Mouse (Mus musculus) embryonic facial prominence, embryonic 14.5 days (tissue): ENCODE measurements around the gene Emx2. TPM values are rescaled to one million over a fixed set of nuclear protein-coding genes. Genes with fewer than 3 reads are reported as not detected.

Experiments
- ATAC-seq: fragments of 200-750 bp; cut with Nextera tagmentation; 2 replicates; pipeline ENCODE4 v1.8.0; 2017; ENCODE audit warnings: low read depth, moderate number of reproducible peaks, moderate TSS enrichment
- DNase-seq: peaks from one replicate; pipeline ENCODE4 v3.0.0-alpha.2; 2015; ENCODE audit warnings: low spot score
- H3K27ac ChIP-seq: fragments of 300-500 bp; sonication (generic); replicated peaks from 2 replicates; pipeline ENCODE4 v1.5.1; 2014; ENCODE audit warnings: low read depth, mild to moderate bottlenecking, low read length, moderate library complexity
- H3K27me3 ChIP-seq: fragments of 300-500 bp; sonication (generic); replicated peaks from 2 replicates; pipeline ENCODE4 v1.6.1; 2014; ENCODE audit warnings: low read length; ENCODE audit not compliant: control insufficient read depth, insufficient read depth
- H3K36me3 ChIP-seq: fragments of 300-500 bp; sonication (generic); 2 replicates; pipeline ENCODE4 v1.6.1; 2014; ENCODE audit warnings: low read length, mixed read lengths; ENCODE audit not compliant: control insufficient read depth, insufficient read depth
- H3K4me1 ChIP-seq: fragments of 300-500 bp; sonication (generic); 2 replicates; pipeline ENCODE4 v1.6.1; 2014; ENCODE audit warnings: antibody characterized with exemption, low read length; ENCODE audit not compliant: control insufficient read depth, insufficient read depth
- H3K4me2 ChIP-seq: fragments of 300-500 bp; sonication (generic); 2 replicates; pipeline ENCODE4 v1.6.1; 2014; ENCODE audit warnings: low read depth, mild to moderate bottlenecking, low read length, moderate library complexity, mixed read lengths
- H3K4me3 ChIP-seq: fragments of 300-500 bp; sonication (generic); 2 replicates; pipeline ENCODE4 v1.5.1; 2014; ENCODE audit warnings: low read depth, mild to moderate bottlenecking, low read length
- H3K9ac ChIP-seq: fragments of 300-500 bp; sonication (generic); 2 replicates; pipeline ENCODE4 v1.6.1; 2014; ENCODE audit warnings: low read depth, mild to moderate bottlenecking, low read length, moderate library complexity, mixed read lengths
- H3K9me3 ChIP-seq: fragments of 300-500 bp; sonication (generic); 2 replicates; pipeline ENCODE4 v1.6.1; 2016; ENCODE audit warnings: low read length; ENCODE audit not compliant: control insufficient read depth
- WGBS: fragments of 180-500 bp; shearing (Covaris S2); extraction: QIAGEN DNeasy Blood & Tissue Kit; methylation state at CpG from one replicate; pipeline ENCODE4 v1.1.7; 2014; 5-methylcytosine and 5-hydroxymethylcytosine counted together
- polyA plus RNA-seq: library from polyadenylated mRNA; unstranded; fragments of >200 nt; fragmentation: Nextera tagmentation; extraction: Ambion mirVana; gene quantifications from 2 replicates; pipeline ENCODE4 v1.2.1, GENCODE M21; 2014

Gene Emx2
- polyA plus RNA-seq, 1 experiment from 2014 or later = 6.9 TPM

DNA sequence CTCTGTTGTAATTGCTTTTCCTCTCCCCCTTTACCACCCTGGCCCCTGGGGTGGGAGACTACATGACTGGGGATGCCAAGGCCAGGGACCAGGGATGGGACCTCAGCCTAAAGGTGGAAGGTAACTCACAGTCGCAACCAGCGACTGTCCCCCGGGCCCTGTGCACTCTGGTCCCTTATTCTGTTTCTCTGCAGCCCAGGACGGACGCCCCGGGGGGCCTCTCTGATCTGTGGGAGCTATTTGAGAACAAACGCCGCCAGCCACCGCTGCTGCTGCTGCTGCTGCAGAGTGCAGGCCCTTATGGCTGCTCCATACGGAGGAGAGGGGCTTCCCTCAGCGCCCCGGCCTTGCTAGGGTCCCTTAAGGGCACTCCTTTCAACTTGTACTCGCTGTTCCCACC, 12.7 kb downstream of the Emx2 start:
- Histone ChIP-seq H3K27me3 (peaks cover 75% of the 10 kb centered on the region), H3K9me3 (no peaks in the 10 kb centered on the region), H3K9ac (no peak overlapping the region), H3K4me2 (peak overlapping the region; percentile 38; the same call in 1 of the 2 replicates), H3K4me1 (peaks cover 13% of the 10 kb centered on the region), H3K27ac (no peak overlapping the region), H3K36me3 (no peaks in the 10 kb centered on the region), H3K4me3 (0 out of 2 replicates have a peak overlapping the region, but pooled peaks have one; percentile 0)
- ATAC-seq (no peak), DNase-seq (no peak)
- WGBS = 2% methylated on average over 13 of the region's 13 CpGs

- Histone ChIP-seq H3K4me1 (peaks cover 13% of the 10 kb centered on the region), H3K4me3 (no peak overlapping the region), H3K36me3 (no peaks in the 10 kb centered on the region), H3K4me2 (no peak overlapping the region), H3K27me3 (peaks cover 55% of the 10 kb centered on the region), H3K27ac (no peak overlapping the region), H3K9ac (no peak overlapping the region), H3K9me3 (no peaks in the 10 kb centered on the region)
- no peak for DNase-seq
- ATAC-seq = no peak
- WGBS = 86% methylated on average over 2 of the region's 2 CpGs
These were observed 14.7 kb downstream of the Emx2 start for GRCm38 (mm10) chr19:59472844-59473243.

DNA sequence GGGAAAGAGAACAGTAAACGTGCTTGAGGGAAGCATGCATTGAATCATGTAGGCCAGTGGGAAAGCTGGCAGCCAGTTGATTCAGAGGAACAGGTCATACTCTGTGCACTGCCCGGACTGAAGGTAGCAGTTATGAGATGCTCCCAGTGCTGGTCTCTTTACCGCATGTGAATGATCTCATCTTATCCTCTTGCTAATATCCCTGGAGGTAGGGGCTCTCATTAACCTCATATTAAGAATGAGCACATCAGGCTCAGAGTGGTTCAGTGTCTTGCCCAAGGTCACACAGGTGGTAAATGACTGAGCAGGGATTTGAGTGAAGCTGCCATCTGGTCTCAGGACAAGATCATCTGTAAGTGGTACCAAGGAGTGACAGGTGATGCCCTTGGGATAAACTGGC, 21.7 kb downstream of the Emx2 start:
- no peaks in the 10 kb centered on the region for H3K9me3 ChIP-seq
- H3K4me1 ChIP-seq = no peaks in the 10 kb centered on the region
- DNase-seq (no peak), ATAC-seq (peak; percentile 34; the same call in 1 of the 2 replicates)
- 66% methylated on average over 3 of the region's 3 CpGs for WGBS
- no peaks in the 10 kb centered on the region for H3K36me3 ChIP-seq
- no peak overlapping the region for H3K4me3 ChIP-seq
- H3K27me3 ChIP-seq = no peaks in the 10 kb centered on the region
- no peak overlapping the region for H3K9ac ChIP-seq
- H3K27ac ChIP-seq = no peak overlapping the region
- H3K4me2 ChIP-seq = no peak overlapping the region

- no peak overlapping the region for H3K9ac ChIP-seq
- H3K36me3 ChIP-seq = no peaks in the 10 kb centered on the region
- ATAC-seq = peak; percentile 68; the same call in 1 of the 2 replicates
- no peak overlapping the region for H3K27ac ChIP-seq
- H3K4me1 ChIP-seq = no peaks in the 10 kb centered on the region
- H3K4me2 ChIP-seq = no peak overlapping the region
- H3K9me3 ChIP-seq = no peaks in the 10 kb centered on the region
- H3K27me3 ChIP-seq = no peaks in the 10 kb centered on the region
- no peak for DNase-seq
- WGBS = 73% methylated on average over 3 of the region's 3 CpGs
- H3K4me3 ChIP-seq = no peak overlapping the region
These were observed 22.4 kb downstream of the Emx2 start for GRCm38 (mm10) chr19:59480563-59480962.

DNA sequence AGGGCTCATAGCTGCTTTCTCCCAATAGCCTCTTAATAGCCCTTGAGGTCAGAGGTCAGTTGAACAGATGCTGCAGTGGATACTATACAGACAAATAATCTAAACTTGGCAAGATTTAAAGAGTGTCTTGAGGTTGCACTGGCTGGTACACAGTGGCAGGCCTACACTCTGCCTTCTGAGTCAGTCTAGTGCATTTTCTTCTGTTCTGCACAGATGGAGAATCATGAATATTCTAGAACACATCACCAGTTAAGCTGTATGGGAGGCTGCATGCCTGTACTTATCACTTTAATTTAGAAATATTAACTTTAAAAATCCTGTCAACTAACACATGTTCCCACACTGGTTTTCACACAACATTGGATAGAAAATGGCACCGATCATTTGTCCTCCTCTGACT, 34.1 kb downstream of the Emx2 start:
- Histone ChIP-seq H3K4me3 (no peak overlapping the region), H3K27me3 (no peaks in the 10 kb centered on the region), H3K4me1 (no peaks in the 10 kb centered on the region), H3K36me3 (no peaks in the 10 kb centered on the region), H3K4me2 (no peak overlapping the region), H3K27ac (no peak overlapping the region), H3K9ac (no peak overlapping the region), H3K9me3 (no peaks in the 10 kb centered on the region)
- no peak for ATAC-seq
- WGBS = 88% methylated on average over 1 of the region's 1 CpGs
- DNase-seq = no peak

- ATAC-seq (no peak), DNase-seq (no peak)
- Histone ChIP-seq H3K27ac (no peak overlapping the region), H3K9me3 (no peaks in the 10 kb centered on the region), H3K4me1 (no peaks in the 10 kb centered on the region), H3K9ac (no peak overlapping the region), H3K36me3 (no peaks in the 10 kb centered on the region), H3K4me3 (no peak overlapping the region), H3K4me2 (no peak overlapping the region), H3K27me3 (no peaks in the 10 kb centered on the region)
- 41% methylated on average over 4 of the region's 4 CpGs for WGBS
These were observed 38.7 kb downstream of the Emx2 start for GRCm38 (mm10) chr19:59496832-59497231.

GRCm38 (mm10) chr19:59508896-59509295, 50.7 kb downstream of the Emx2 start:
- Histone ChIP-seq H3K4me3 (no peak overlapping the region), H3K4me2 (no peak overlapping the region), H3K9me3 (no peaks in the 10 kb centered on the region), H3K9ac (no peak overlapping the region), H3K4me1 (no peaks in the 10 kb centered on the region), H3K27ac (no peak overlapping the region), H3K36me3 (no peaks in the 10 kb centered on the region), H3K27me3 (no peaks in the 10 kb centered on the region)
- 85% methylated on average over 2 of the region's 2 CpGs for WGBS
- ATAC-seq = no peak
- DNase-seq = no peak

DNA sequence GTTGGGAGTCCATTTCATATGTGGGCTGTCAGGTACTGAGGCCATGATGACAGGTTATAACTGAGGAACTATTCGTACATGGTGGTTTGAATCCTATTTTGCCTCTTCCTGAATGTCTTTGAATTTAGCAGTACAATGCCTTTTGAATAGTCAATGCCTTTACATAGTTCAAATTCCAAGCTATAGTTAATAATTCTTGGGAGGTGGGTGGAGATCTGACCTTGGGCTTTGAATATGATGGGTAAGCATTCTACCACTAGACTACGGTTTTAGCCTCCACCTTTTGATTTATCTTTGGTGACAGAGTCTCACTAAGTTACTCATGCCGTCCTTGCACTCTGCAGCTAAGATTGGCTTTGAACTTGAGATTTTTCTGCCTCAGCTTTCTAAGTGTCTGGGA, 55.0 kb downstream of the Emx2 start:
- no peak overlapping the region for H3K4me3 ChIP-seq
- no peak for ATAC-seq
- H3K9ac ChIP-seq = no peak overlapping the region
- H3K27me3 ChIP-seq = no peaks in the 10 kb centered on the region
- DNase-seq = no peak
- no peaks in the 10 kb centered on the region for H3K4me1 ChIP-seq
- H3K4me2 ChIP-seq = no peak overlapping the region
- no peaks in the 10 kb centered on the region for H3K36me3 ChIP-seq
- no peaks in the 10 kb centered on the region for H3K9me3 ChIP-seq
- H3K27ac ChIP-seq = no peak overlapping the region
- WGBS = 88% methylated on average over 3 of the region's 3 CpGs
